Mouse (Mus musculus): ENCODE data around the gene Gys1.
A peak's percentile ranks its signal among the peaks of the same experiment; 100 is the strongest.
"Not testable (repeated sequence)": the region's sequence is repeated elsewhere in the genome, so short reads cannot be mapped to it uniquely, and the experiment has no call there.

The Gys1 gene

DNA sequence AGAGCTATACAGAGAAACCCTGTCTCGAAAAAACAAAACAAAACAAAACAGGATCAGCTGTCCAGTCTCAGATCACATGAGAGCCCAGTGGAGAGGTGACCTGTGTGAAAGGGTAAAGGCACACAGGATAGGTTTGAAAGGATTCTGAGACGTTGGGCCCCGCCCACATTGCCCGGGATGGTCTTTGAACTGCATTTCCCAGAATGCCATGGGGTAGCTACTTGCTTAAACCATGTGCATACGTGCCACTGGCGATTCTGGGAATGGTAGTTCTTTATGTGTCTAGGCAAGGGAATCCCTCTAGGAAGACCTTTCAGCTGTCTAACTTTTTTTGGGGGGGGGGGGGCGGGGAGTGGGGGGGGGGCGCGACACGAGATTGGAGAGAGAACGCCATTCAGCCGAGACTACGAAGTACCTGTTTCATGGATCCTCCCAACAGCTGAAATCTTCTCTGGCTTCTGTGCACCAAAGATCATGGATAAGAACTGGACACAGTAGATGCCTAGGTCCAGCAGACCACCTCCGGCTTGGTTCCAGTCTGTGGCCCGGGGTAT, 46.8 kb downstream of the Gys1 start, which contains the start of gene Tulp2:
TSS of gene Tulp2 (plus strand) at position 504 of the 554 bp plus-strand sequence.
- DNase-seq (ENCODE audit: low spot score) = peak; percentile 83

DNA sequence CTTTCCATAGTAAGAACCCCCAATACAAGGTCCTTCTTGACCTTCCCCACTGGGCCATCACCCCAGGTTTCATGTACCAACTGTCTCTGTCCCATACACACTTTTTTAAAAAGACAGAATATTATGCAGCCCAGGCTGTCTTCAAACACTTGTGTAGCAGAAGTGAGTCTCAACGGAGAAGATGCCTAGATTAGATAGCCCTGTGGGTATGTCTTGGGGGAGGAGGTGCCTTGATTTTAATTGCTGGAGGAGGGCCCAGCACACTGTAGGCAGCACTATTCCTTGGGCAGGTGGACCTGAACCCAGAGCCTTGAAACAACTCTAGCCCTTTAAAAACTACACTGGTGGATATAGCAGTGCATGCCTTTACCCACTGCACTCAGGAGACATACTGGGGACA, 47.5 kb downstream of the Gys1 start:
- no peak for DNase-seq (ENCODE audit: low spot score)

DNA sequence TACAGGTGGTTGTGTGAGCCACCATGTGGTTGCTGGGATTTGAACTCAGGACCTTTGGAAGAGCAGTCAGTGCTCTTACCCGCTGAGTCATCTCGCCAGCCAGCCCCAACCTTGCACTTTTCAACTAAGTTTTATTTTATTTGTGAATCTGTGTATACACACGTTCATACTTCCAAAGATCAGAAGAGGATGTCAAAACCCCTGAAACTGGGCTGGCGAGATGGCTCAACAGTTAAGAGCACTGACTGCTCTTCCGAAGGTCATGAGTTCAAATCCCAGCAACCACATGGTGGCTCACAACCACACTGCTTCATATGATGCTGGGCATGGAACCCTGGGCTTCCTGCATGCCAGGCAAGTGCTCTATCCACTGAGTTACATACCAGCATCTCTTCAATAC, 50.3 kb downstream of the Gys1 start:
- not testable (repeated sequence) for DNase-seq (ENCODE audit: low spot score)

- no peak for DNase-seq (ENCODE audit: low spot score)
These were observed 51.5 kb downstream of the Gys1 start for GRCm38 (mm10) chr7:45486158-45486557.

- DNase-seq (ENCODE audit: low spot score) = no peak
These were observed 52.2 kb downstream of the Gys1 start, which contains the start of gene Gm45808 for GRCm38 (mm10) chr7:45486761-45487415. Gene Gm45808 (minus strand): TSS chr7:45486811.

GRCm38 (mm10) chr7:45487861-45488292, 53.2 kb downstream of the Gys1 start:
- no peak for DNase-seq (ENCODE audit: low spot score)

GRCm38 (mm10) chr7:45488293-45489204, 53.9 kb downstream of the Gys1 start, which contains the start of gene Dhdh:
Gene Dhdh (minus strand): TSS chr7:45488805.
- DNase-seq (ENCODE audit: low spot score) = peak; percentile 76

DNA sequence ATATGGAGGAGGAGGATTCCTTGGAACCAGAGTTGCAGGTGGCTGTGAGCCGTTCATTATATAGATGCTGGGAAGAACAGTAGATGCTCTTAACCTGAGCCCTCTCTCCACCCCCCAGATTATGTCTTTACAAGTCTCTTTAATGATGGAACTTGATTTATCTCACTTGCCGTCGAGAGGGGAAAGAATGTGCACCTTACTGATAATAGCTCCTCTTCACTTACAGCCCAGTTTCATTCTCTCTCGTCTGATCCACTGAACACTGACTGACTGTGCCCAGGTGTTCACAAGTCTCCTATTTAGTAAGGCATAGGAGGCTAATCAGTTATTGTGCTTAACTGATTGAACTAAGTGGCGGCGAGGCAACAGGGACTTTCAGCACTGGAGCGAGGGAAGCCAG, 54.9 kb downstream of the Gys1 start:
- DNase-seq (ENCODE audit: low spot score) = no peak

GRCm38 (mm10) chr7:45490822-45491221, 56.2 kb downstream of the Gys1 start:
- DNase-seq (ENCODE audit: low spot score) = no peak

DNA sequence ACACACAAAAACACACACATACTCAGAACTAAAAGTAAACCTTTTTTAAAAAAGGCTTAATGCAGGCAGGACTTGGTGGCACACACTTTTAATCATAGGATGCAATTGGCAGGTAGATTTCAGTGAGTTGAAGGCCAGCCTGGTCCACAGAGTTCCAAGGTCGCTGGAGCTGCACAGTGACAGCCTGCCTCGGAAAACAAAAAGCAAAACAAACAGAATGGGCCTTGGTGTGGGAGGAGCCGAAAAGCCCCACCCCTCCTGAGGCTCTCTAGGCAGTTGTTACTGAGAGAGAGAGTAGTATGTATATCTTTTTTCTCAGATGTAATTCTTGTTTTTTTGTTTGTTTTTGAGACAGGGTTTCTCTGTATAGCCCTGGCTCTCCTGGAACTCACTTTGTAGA, 56.6 kb downstream of the Gys1 start:
- no peak for DNase-seq (ENCODE audit: low spot score)

GRCm38 (mm10) chr7:45492225-45492844, 57.7 kb downstream of the Gys1 start:
- DNase-seq (ENCODE audit: low spot score) = no peak

- DNase-seq (ENCODE audit: low spot score) = no peak
These were observed 58.3 kb downstream of the Gys1 start for GRCm38 (mm10) chr7:45492951-45493350.

GRCm38 (mm10) chr7:45494548-45494947, 59.9 kb downstream of the Gys1 start:
- no peak for DNase-seq (ENCODE audit: low spot score)

GRCm38 (mm10) chr7:45498427-45498826, 63.8 kb downstream of the Gys1 start:
- no peak for DNase-seq (ENCODE audit: low spot score)

Data from testis, postnatal 10 days (tissue).